Mouse (Mus musculus) testis, adult 2 months (tissue): ENCODE results near the gene Crb1.

Experiments used
- CTCF ChIP-seq: fragments of 200-500 bp; IDR thresholded peaks from 2 replicates; pipeline ENCODE4 v1.5.1; 2012; ENCODE audit warnings: low read depth, mild to moderate bottlenecking, inconsistent platforms, low read length, moderate library complexity; ENCODE audit not compliant: control insufficient read depth, insufficient read depth, insufficient replicate concordance
- POLR2A ChIP-seq: fragments of 200-500 bp; IDR thresholded peaks from 2 replicates; pipeline ENCODE4 v1.6.1; 2012; ENCODE audit warnings: low read depth, mild to moderate bottlenecking, inconsistent platforms, low read length, moderate library complexity; ENCODE audit not compliant: control insufficient read depth

GRCm38 (mm10) chr1:139325378-139325777, 51.5 kb downstream of the Crb1 start:
- TF ChIP-seq CTCF (no peak), POLR2A (no peak)
